Mouse (Mus musculus) liver, embryonic 11.5 days (tissue): Measurements from ENCODE around the gene Actn3. TPM values are rescaled to one million over a fixed set of nuclear protein-coding genes. Genes with fewer than 3 reads are reported as not detected.

Source experiments
- ATAC-seq: fragments of 200-750 bp; cut with Nextera tagmentation; replicated peaks from 2 replicates; pipeline ENCODE4 v1.8.0; 2017; ENCODE audit warnings: moderate number of reproducible peaks, mild to moderate bottlenecking, moderate TSS enrichment, moderate library complexity; ENCODE audit not compliant: low FRiP score
- DNase-seq: peaks from one replicate; pipeline ENCODE4 v3.0.0-alpha.2; 2017; ENCODE audit warnings: low spot score
- H3K27ac ChIP-seq: fragments of 300-500 bp; sonication (generic); 2 replicates; pipeline ENCODE4 v1.5.1; 2014; ENCODE audit warnings: mild to moderate bottlenecking, low read depth, low read length, control low read depth
- H3K27me3 ChIP-seq: fragments of 300-500 bp; sonication (generic); replicated peaks from 2 replicates; pipeline ENCODE4 v1.6.1; 2014; ENCODE audit warnings: low read length, mixed read lengths; ENCODE audit not compliant: control insufficient read depth, insufficient read depth
- H3K36me3 ChIP-seq: fragments of 300-500 bp; sonication (generic); 2 replicates; pipeline ENCODE4 v1.6.1; 2014; ENCODE audit warnings: mild to moderate bottlenecking, low read length, moderate library complexity, mixed read lengths; ENCODE audit not compliant: control insufficient read depth, insufficient read depth
- H3K4me1 ChIP-seq: fragments of 300-500 bp; sonication (generic); replicated peaks from 2 replicates; pipeline ENCODE4 v1.6.1; 2014; ENCODE audit warnings: low read length, mixed read lengths; ENCODE audit not compliant: control insufficient read depth, insufficient read depth
- H3K4me2 ChIP-seq: fragments of 300-500 bp; sonication (generic); 2 replicates; pipeline ENCODE4 v1.6.1; 2014; ENCODE audit warnings: mild to moderate bottlenecking, control low read depth, moderate library complexity
- H3K4me3 ChIP-seq: fragments of 300-500 bp; sonication (generic); 2 replicates; pipeline ENCODE4 v1.5.1; 2014; ENCODE audit warnings: low read depth, low read length, control low read depth
- H3K9ac ChIP-seq: fragments of 300-500 bp; sonication (generic); 2 replicates; pipeline ENCODE4 v1.6.1; 2014; ENCODE audit warnings: low read depth, low read length, control low read depth
- H3K9me3 ChIP-seq: fragments of 300-500 bp; sonication (generic); 2 replicates; pipeline ENCODE4 v1.6.1; 2016; ENCODE audit warnings: low read length, inconsistent platforms, mixed read lengths; ENCODE audit not compliant: control insufficient read depth
- WGBS: fragments of 180-500 bp; shearing (Covaris S2); extraction: QIAGEN DNeasy Blood & Tissue Kit; methylation state at CpG from one replicate; pipeline ENCODE4 v1.1.7; 2014; 5-methylcytosine and 5-hydroxymethylcytosine counted together
- polyA plus RNA-seq: library from polyadenylated mRNA; unstranded; fragments of >200 nt; fragmentation: Nextera tagmentation; extraction: Ambion mirVana; gene quantifications from 2 replicates; pipeline ENCODE4 v1.2.1, GENCODE M21; 2014

The Actn3 gene
- polyA plus RNA-seq, result 1.9 and 2.1 TPM in 2 replicates

GRCm38 (mm10) chr19:4877785-4878184 lies at the start of gene Actn3:
Gene Actn3, minus strand, starts transcription at chr19:4877909.
- peak within 1 kb of the TSS; percentile 88 for H3K4me2 ChIP-seq
- H3K4me1 ChIP-seq, result peaks cover 22% of the 10 kb centered on the region
- H3K9ac ChIP-seq, result peak within 1 kb of the TSS; percentile 94
- H3K4me3 ChIP-seq, result peak within 1 kb of the TSS; percentile 94
- peak within 1 kb of the TSS; percentile 86 for H3K27ac ChIP-seq
- ATAC-seq (no peak), DNase-seq (no peak)
- H3K27me3 ChIP-seq, result peaks cover 7% of the 10 kb centered on the region
- 5% methylated on average over 17 of the region's 17 CpGs for WGBS
- no peaks in the 10 kb centered on the region for H3K9me3 ChIP-seq
- H3K36me3 ChIP-seq, result peaks cover 5% of the 10 kb centered on the region; the same call in 1 of the 2 replicates

- H3K4me2 ChIP-seq, result no peak overlapping the region
- no peak for ATAC-seq
- peaks cover 41% of the 10 kb centered on the region for H3K36me3 ChIP-seq
- H3K9me3 ChIP-seq, result no peaks in the 10 kb centered on the region
- no peak overlapping the region for H3K4me3 ChIP-seq
- no peaks in the 10 kb centered on the region for H3K27me3 ChIP-seq
- WGBS, result 91% methylated on average over 11 of the region's 11 CpGs
- peaks cover 12% of the 10 kb centered on the region for H3K4me1 ChIP-seq
- no peak overlapping the region for H3K9ac ChIP-seq
- DNase-seq, result no peak
- no peak overlapping the region for H3K27ac ChIP-seq
Measured at GRCm38 (mm10) chr19:4925121-4925860, 47.6 kb upstream of the Actn3 start.

GRCm38 (mm10) chr19:4919652-4920051 lies 41.9 kb upstream of the Actn3 start:
- peaks cover 55% of the 10 kb centered on the region for H3K36me3 ChIP-seq
- no peaks in the 10 kb centered on the region for H3K4me1 ChIP-seq
- H3K4me2 ChIP-seq, result no peak overlapping the region
- DNase-seq (no peak), ATAC-seq (no peak)
- H3K9me3 ChIP-seq, result no peaks in the 10 kb centered on the region
- H3K27ac ChIP-seq, result no peak overlapping the region
- no peak overlapping the region for H3K9ac ChIP-seq
- whole genome bisulfite sequencing, result 82% methylated on average over 6 of the region's 6 CpGs
- H3K4me3 ChIP-seq, result no peak overlapping the region
- no peaks in the 10 kb centered on the region for H3K27me3 ChIP-seq

- 86% methylated on average over 10 of the region's 10 CpGs for WGBS
- Histone ChIP-seq H3K27me3 (no peaks in the 10 kb centered on the region), H3K4me3 (no peak overlapping the region), H3K9ac (no peak overlapping the region), H3K36me3 (peaks cover 55% of the 10 kb centered on the region), H3K27ac (no peak overlapping the region), H3K9me3 (no peaks in the 10 kb centered on the region), H3K4me2 (no peak overlapping the region), H3K4me1 (no peaks in the 10 kb centered on the region)
- DNase-seq (no peak), ATAC-seq (no peak)
Measured at GRCm38 (mm10) chr19:4916827-4917226, 39.1 kb upstream of the Actn3 start.

GRCm38 (mm10) chr19:4915924-4916603 lies 38.4 kb upstream of the Actn3 start:
- Histone ChIP-seq H3K9ac (no peak overlapping the region), H3K36me3 (peaks cover 50% of the 10 kb centered on the region), H3K27ac (no peak overlapping the region), H3K4me1 (no peaks in the 10 kb centered on the region), H3K4me3 (no peak overlapping the region), H3K27me3 (no peaks in the 10 kb centered on the region), H3K9me3 (no peaks in the 10 kb centered on the region), H3K4me2 (no peak overlapping the region)
- ATAC-seq, result no peak
- no peak for DNase-seq
- 91% methylated on average over 15 of the region's 15 CpGs for WGBS

- Histone ChIP-seq H3K4me3 (no peak overlapping the region), H3K27me3 (no peaks in the 10 kb centered on the region), H3K4me1 (no peaks in the 10 kb centered on the region), H3K36me3 (peaks cover 34% of the 10 kb centered on the region), H3K9ac (no peak overlapping the region), H3K9me3 (no peaks in the 10 kb centered on the region), H3K4me2 (no peak overlapping the region), H3K27ac (no peak overlapping the region)
- 88% methylated on average over 7 of the region's 7 CpGs for WGBS
- no peak for DNase-seq
- no peak for ATAC-seq
Measured at GRCm38 (mm10) chr19:4909376-4909775, 31.7 kb upstream of the Actn3 start.

- H3K27ac ChIP-seq, result no peak overlapping the region
- no peak overlapping the region for H3K9ac ChIP-seq
- 79% methylated on average over 4 of the region's 4 CpGs for WGBS
- no peaks in the 10 kb centered on the region for H3K27me3 ChIP-seq
- no peak for ATAC-seq
- no peak overlapping the region for H3K4me2 ChIP-seq
- no peak for DNase-seq
- no peaks in the 10 kb centered on the region for H3K9me3 ChIP-seq
- no peaks in the 10 kb centered on the region for H3K4me1 ChIP-seq
- H3K36me3 ChIP-seq, result peaks cover 23% of the 10 kb centered on the region
- H3K4me3 ChIP-seq, result no peak overlapping the region
Measured at GRCm38 (mm10) chr19:4908107-4908506, 30.4 kb upstream of the Actn3 start.

GRCm38 (mm10) chr19:4905979-4906794 lies 28.5 kb upstream of the Actn3 start, which contains the start of gene Bbs1:
Gene Bbs1, minus strand, starts transcription at chr19:4906628.
- Histone ChIP-seq H3K27me3 (no peaks in the 10 kb centered on the region), H3K4me2 (peak within 1 kb of the TSS; percentile 75), H3K9me3 (no peaks in the 10 kb centered on the region), H3K9ac (peak within 1 kb of the TSS; percentile 53; the same call in 1 of the 2 replicates), H3K4me3 (peak within 1 kb of the TSS; percentile 73), H3K4me1 (no peaks in the 10 kb centered on the region), H3K36me3 (peaks cover 18% of the 10 kb centered on the region), H3K27ac (no peak within 1 kb of the TSS)
- WGBS, result 10% methylated on average over 31 of the region's 31 CpGs
- DNase-seq (peak; percentile 74), ATAC-seq (peak; percentile 61)
